Mouse (Mus musculus) heart, adult 8-10 months (tissue): Measurements from ENCODE around the gene Klf9. TPM values are rescaled to one million over a fixed set of nuclear protein-coding genes. Genes with fewer than 3 reads are reported as not detected.

ENCODE experiments used
- DNase-seq: peaks from one replicate; pipeline ENCODE4 v3.0.0; 2022; ENCODE audit warnings: low spot score
- microRNA-seq: library from miRNA; unstranded; fragments of <30 nt; microRNA quantifications from one replicate; pipeline ENCODE4 v1.2.0, GENCODE M21; 2022
- total RNA-seq, 4 experiments: library from RNA; stranded (reverse); gene quantifications; 2 replicates each; pipeline ENCODE4 v1.2.4; 2022

The Klf9 gene
- total RNA-seq, 4 experiments from 2014 or later: 94.4 to 149 (median 104) TPM

- no peak for DNase-seq
Observed at GRCm38 (mm10) chr19:23214326-23214725, 73.3 kb downstream of the Klf9 start.

Small RNAs within 50 kb of the gene (microRNA-seq; reads per million reads assigned to microRNA genes)
- not detected for gene Mir1192

Other genes starting within 250 kb of the Klf9 start
- 10 to 100 TPM; 15.6 to 23.3 (median 18.1) TPM for gene Smc5, start 132.7 kb downstream of the Klf9 start, total RNA-seq